Mouse (Mus musculus) limb, embryonic 15.5 days (tissue): ENCODE results near the gene Olfr460. TPM values are rescaled to one million over a fixed set of nuclear protein-coding genes. Genes with fewer than 3 reads are reported as not detected.

Experiments used
- ATAC-seq: fragments of 200-750 bp; cut with Nextera tagmentation; 2 replicates; pipeline ENCODE4 v1.8.0; 2017; ENCODE audit warnings: low read depth, moderate TSS enrichment; ENCODE audit not compliant: insufficient number of reproducible peaks, low FRiP score, low TSS enrichment
- H3K27ac ChIP-seq: fragments of 300-500 bp; sonication (generic); 2 replicates; pipeline ENCODE4 v1.5.1; 2015; ENCODE audit warnings: moderate library complexity, mild to moderate bottlenecking, inconsistent platforms
- H3K27me3 ChIP-seq: fragments of 300-500 bp; sonication (generic); 2 replicates; pipeline ENCODE4 v1.6.1; 2015; ENCODE audit warnings: inconsistent platforms
- H3K36me3 ChIP-seq: fragments of 300-500 bp; sonication (generic); 2 replicates; pipeline ENCODE4 v1.6.1; 2015; ENCODE audit warnings: inconsistent platforms
- H3K4me1 ChIP-seq: fragments of 300-500 bp; sonication (generic); 2 replicates; pipeline ENCODE4 v1.6.1; 2015; ENCODE audit warnings: inconsistent platforms
- H3K4me2 ChIP-seq: fragments of 300-500 bp; sonication (generic); 2 replicates; pipeline ENCODE4 v1.6.1; 2015; ENCODE audit warnings: mild to moderate bottlenecking, inconsistent platforms
- H3K4me3 ChIP-seq: fragments of 300-500 bp; sonication (generic); 2 replicates; pipeline ENCODE4 v1.5.1; 2015; ENCODE audit warnings: mild to moderate bottlenecking, inconsistent platforms
- H3K9ac ChIP-seq: fragments of 300-500 bp; sonication (generic); 2 replicates; pipeline ENCODE4 v1.6.1; 2015; ENCODE audit warnings: inconsistent platforms
- H3K9me3 ChIP-seq: fragments of 300-500 bp; sonication (generic); 2 replicates; pipeline ENCODE4 v1.6.1; 2016; ENCODE audit warnings: inconsistent platforms
- WGBS: fragments of 180-500 bp; shearing (Covaris S2); methylation state at CpG from one replicate; pipeline ENCODE4 v1.1.7; 2015; 5-methylcytosine and 5-hydroxymethylcytosine counted together
- polyA plus RNA-seq: library from polyadenylated mRNA; unstranded; fragments of >200 nt; fragmentation: Nextera tagmentation; extraction: Ambion mirVana; gene quantifications from 2 replicates; pipeline ENCODE4 v1.2.1, GENCODE M21; 2015

Olfr460 gene
- polyA plus RNA-seq, 1 experiment from 2014 or later, result not detected

DNA sequence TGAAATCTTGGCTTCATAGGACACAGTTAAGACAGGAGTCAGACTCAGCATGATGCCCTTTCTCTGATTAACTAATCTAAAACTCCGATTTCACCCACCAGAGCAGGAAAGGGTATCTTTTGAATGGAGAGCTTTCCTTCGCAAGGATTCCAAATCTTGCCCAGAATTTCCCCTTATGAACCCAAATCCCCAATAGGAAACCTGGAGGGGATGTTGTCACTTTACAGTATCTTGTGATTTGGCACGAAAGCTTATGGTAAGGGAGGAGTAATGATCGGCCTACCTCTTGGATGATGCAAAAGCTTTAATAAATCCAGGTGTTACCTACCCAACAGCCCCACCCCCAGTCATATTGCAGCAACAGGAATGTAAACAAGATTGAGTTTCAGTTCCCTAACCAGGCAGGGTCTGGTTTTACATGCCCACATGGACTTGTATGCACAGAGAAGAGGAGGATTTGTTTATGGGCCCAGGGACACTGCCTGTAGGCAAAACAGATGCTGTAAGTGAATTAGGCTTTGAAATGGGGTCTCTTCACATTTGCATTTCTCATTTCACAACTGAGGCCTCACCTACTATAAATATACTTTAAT is 44.1 kb downstream of the Olfr460 start, which contains the start of gene Tas2r138:
Gene Tas2r138, minus strand, starts transcription at position 51 of the 593 bp plus-strand sequence.
- H3K27me3 ChIP-seq, result no peaks in the 10 kb centered on the region
- no peak within 1 kb of the TSS for H3K4me3 ChIP-seq
- no peak within 1 kb of the TSS for H3K9ac ChIP-seq
- 79% methylated on average over 4 of the region's 4 CpGs for WGBS
- no peak within 1 kb of the TSS for H3K4me2 ChIP-seq
- H3K4me1 ChIP-seq, result no peaks in the 10 kb centered on the region
- no peak within 1 kb of the TSS for H3K27ac ChIP-seq
- no peaks in the 10 kb centered on the region for H3K9me3 ChIP-seq
- no peaks in the 10 kb centered on the region for H3K36me3 ChIP-seq
- ATAC-seq, result no peak

DNA sequence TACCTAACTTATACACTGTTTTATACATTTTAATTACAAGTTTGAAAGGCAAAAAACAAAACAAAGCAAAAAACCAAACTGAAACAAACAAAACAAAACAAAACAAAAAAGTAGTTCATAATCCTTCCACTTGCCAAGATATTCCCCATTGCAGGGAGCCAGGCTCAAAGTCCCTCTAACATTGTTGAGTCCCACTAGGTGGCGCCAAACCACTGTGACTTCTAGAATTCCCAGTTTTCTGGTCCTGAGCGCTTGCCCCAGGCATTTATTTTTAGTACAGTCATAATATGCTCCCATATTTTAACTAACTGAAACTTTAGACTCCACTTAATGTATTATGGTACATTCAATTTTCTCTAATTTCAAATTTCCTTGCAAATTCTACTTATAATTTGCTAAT is 48.7 kb downstream of the Olfr460 start:
- 17% methylated on average over 2 of the region's 2 CpGs for WGBS
- H3K4me2 ChIP-seq, result no peak overlapping the region
- H3K4me1 ChIP-seq, result no peaks in the 10 kb centered on the region
- no peaks in the 10 kb centered on the region for H3K27me3 ChIP-seq
- H3K9ac ChIP-seq, result no peak overlapping the region
- H3K4me3 ChIP-seq, result no peak overlapping the region
- H3K9me3 ChIP-seq, result no peaks in the 10 kb centered on the region
- no peaks in the 10 kb centered on the region for H3K36me3 ChIP-seq
- ATAC-seq, result no peak
- no peak overlapping the region for H3K27ac ChIP-seq

Other genes starting within 250 kb of the Olfr460 start
- gene Agk, start 244.3 kb upstream of the Olfr460 start, polyA plus RNA-seq, result 41.9 and 42.4 TPM in 2 replicates
- gene E330009J07Rik, start 133.4 kb upstream of the Olfr460 start, polyA plus RNA-seq, result 4.0 and 8.6 TPM in 2 replicates
- gene Wee2, start 130.4 kb upstream of the Olfr460 start, polyA plus RNA-seq, result not detected in 2 replicates
- gene Ssbp1, start 98.1 kb upstream of the Olfr460 start, polyA plus RNA-seq, result 130 and 131 TPM in 2 replicates
- not detected in 2 replicates for gene Tas2r137, start 78.3 kb upstream of the Olfr460 start, polyA plus RNA-seq
- gene Tas2r108, start 76.0 kb upstream of the Olfr460 start, polyA plus RNA-seq, result not detected in 2 replicates
- not detected in 2 replicates for gene Prss37, start 50.0 kb upstream of the Olfr460 start, polyA plus RNA-seq
- 0.05 TPM in 1 of 2 replicates, not detected in the other for gene Olfr461, start 14.4 kb upstream of the Olfr460 start, polyA plus RNA-seq
- 1.8 and 2.1 TPM in 2 replicates for gene Clec5a, start 16.3 kb downstream of the Olfr460 start, polyA plus RNA-seq
- not detected in 2 replicates for gene Tas2r138, start 43.8 kb downstream of the Olfr460 start, polyA plus RNA-seq
- gene Mgam, start 59.3 kb downstream of the Olfr460 start, polyA plus RNA-seq, result 0.09 TPM in 1 of 2 replicates, not detected in the other